Mouse (Mus musculus): ENCODE measurements at regions not wholly inside any gene's neighbourhood (a gene's known extent, or its start where the extent isn't known, plus 50 kb on each side); places are given as distances from the start of the nearest gene placed in this dataset. TPM values are rescaled to one million over a fixed set of nuclear protein-coding genes. Genes with fewer than 3 reads are reported as not detected.

DNA sequence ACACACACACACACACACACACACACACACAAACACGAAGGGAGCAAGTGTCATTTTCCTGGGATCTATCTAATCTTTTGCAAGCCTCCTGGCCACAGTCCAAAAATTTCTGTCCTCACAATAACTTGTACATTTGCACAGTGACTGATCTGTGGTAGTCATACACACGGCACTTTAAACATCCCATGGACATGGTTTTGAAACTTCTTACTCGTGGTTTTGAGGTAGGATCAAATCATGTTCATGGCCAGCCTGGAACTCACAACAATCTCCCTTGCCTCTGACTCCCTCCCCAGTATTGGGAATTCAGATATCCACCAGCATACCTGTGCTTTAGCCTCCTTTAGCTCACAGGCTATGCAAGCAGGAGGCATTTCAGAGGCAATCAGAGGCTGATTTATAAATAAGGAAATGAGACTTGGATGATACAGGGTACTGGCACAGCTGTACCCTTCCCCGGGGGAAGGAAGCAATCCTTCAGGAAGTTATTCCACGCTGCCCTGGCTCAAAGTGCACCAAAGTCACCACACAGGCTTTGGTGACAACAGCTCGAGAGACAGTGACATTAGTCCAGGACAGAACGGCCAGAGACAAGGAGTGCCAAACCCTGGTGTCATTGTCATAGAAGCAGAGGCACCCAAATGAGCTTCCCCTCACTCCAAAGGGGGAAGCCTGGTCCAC lies 52.1 kb upstream of the Klf3 start:
- no peaks in the 10 kb centered on the region for H3K27me3 ChIP-seq
- H3K4me2 ChIP-seq (replicated peaks) = no peak overlapping the region
- H3K36me3 ChIP-seq = no peaks in the 10 kb centered on the region
- no peaks in the 10 kb centered on the region; the same call in 1 of the 2 replicates for H3K4me1 ChIP-seq
- no peak for ATAC-seq (ENCODE audit: low FRiP score, low read depth)
- no peak overlapping the region for H3K4me3 ChIP-seq
- 74% methylated on average over 7 of the region's 7 CpGs for WGBS
- H3K27ac ChIP-seq (replicated peaks) = no peak overlapping the region
- no peak overlapping the region for H3K9ac ChIP-seq (replicated peaks)
- no peaks in the 10 kb centered on the region for H3K9me3 ChIP-seq

DNA sequence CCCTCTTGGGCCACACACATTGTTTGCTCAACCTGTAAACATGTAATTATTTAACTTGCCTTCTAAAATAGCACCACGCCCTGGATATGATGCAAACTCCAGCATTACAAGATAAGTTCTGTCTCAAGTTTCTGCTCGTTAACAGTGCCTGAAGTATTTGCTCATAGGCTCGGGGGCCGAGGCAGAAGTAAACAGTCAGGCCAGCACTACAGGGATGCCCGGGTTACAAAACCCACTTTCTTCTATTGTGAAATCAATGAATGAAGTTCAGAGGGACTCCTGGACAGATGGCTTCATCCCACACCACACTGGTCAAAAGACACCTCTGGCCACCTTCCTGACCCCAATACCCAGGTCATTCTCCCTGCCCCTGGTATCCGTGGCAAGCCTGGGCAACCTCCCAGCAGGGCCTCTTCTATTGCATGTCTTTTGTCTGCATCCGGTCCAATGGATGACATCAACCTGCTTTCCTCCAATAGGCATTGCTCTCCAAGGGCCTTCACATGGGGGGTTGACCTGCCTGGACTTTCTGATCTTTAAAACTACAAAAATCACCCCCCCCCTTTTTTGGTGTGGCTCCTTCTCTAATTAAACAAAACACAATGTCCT lies 49.9 kb upstream of the Klf3 start:
- ATAC-seq (ENCODE audit: low FRiP score, low read depth) = no peak
- H3K4me2 ChIP-seq (replicated peaks) = no peak overlapping the region
- no peaks in the 10 kb centered on the region for H3K4me1 ChIP-seq
- no peaks in the 10 kb centered on the region for H3K36me3 ChIP-seq
- no peak overlapping the region for H3K9ac ChIP-seq (replicated peaks)
- H3K27me3 ChIP-seq = no peaks in the 10 kb centered on the region
- no peaks in the 10 kb centered on the region for H3K9me3 ChIP-seq
- no peak overlapping the region for H3K4me3 ChIP-seq
- WGBS = 72% methylated on average over 7 of the region's 7 CpGs
- H3K27ac ChIP-seq (replicated peaks) = no peak overlapping the region

Small RNA genes lying in the stretch of these regions (microRNA-seq; reads per million reads assigned to microRNA genes)
- not detected for gene Gm25306

All from midbrain, embryonic 12.5 days (tissue).